Mouse (Mus musculus): ENCODE measurements at regions not wholly inside any gene's neighbourhood (a gene's known extent, or its start where the extent isn't known, plus 50 kb on each side); places are given as distances from the start of the nearest gene placed in this dataset.

- in situ Hi-C loops (cut with MboI): no loop called here
These were observed 320.4 kb downstream of the Synb start for GRCm38 (mm10) chr14:68973636-68974101.

DNA sequence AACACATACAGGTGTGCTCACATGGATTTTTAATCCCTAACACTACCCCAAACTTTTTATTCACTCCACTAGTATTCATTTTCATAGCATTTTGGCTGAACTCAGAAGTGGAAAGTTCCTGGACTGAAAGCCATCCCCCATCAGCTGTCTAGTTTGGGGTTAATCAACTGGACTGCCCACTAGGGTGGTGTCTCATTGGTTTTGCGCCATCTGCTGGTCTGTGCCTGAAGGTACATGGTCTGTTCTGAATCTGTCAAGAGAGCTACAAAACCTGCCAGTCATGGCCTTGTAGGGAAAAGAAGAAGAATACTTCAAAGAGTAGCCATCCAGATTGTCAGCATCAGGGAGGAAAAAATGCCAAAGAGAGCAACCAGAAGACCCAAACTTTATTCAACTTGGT, 327.3 kb downstream of the Synb start:
- in situ Hi-C loops (cut with MboI): loop anchor here (10.0 kb wide), 1 partner anchor 232 kb away; no protein-coding TSS in a partner anchor

DNA sequence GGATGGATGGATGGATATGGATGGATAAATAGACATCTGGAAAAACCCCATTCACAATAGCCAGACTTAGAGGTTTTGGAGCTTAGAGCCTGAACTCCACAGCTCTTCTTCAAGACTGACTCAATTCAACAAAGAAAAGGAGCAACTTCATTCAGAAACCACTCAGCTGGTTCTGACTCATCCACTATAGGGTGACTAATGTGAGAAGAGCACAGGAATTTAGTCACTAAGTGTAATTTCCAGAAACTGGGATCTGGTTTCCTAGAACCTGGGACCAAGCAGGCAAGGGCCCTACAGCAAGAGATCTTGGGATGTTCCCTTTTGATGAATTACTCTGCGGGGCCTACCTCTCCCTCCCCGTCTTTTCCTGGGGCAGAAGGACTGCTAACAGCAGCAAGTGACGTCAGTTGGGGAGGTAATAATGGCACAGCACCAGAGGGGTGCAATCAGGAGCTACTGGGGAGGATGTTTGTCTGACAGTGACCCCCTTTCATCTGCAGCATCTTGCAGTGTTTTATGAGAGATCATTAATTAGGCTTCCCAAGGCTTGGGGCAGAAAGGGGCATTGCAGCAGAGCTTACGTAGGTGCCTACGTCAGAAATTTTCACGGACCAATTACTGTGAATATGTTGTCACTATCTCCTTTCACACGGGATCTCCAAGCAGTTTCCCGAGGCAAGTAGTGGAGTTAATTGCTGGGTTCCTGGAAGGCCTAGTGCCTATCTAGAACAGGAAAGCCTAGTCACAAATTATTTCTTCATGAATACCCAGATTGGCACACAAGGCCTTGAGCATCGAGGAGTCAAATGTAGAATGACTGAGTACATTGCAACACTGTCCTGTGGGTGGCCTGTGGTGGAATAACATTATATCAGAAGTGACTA, 339.3 kb downstream of the Synb start:
- in situ Hi-C loops (cut with MboI): no loop called here

DNA sequence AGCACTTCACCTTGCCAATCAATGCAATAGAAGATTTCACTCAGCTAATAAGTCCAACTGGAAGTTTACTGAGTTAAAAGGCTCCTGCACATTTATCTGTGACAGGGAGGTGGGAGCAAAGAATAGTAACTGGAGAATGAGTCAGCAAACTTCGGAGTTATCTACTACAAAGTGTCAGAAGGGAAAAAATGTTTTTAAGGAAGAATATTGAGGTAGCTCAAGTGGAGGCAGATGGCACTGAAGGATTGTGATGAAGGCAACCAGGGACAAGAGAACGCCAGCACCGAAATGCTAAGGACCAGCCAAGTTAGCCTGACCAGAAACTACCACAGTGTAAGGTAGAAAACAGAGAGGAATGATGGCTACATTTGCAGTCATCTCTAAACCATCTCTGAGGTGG, 348.2 kb downstream of the Synb start:
- in situ Hi-C loops (cut with MboI): no loop called here

DNA sequence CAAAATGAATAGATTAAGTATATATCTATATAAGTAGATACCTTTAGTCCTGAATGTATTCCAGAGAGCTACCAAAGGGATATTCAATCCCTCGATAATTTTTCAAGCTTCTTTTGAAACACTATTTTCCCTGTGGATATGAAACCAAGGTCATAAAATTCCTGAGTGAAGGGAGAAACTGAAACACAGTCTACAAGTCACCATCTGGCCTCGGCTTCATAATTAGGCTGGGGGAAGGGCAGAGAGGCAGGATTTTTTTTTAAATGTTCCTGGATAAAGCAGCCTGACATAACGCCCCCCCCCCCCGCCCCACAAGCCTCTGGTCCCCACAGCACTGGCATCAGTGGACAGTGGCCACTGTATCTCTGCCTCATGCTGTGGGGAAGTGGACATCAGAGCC, 348.7 kb downstream of the Synb start:
- in situ Hi-C loops (cut with MboI): no loop called here

- in situ Hi-C loops (cut with MboI): no loop called here
These were observed 352.3 kb downstream of the Synb start for GRCm38 (mm10) chr14:68941759-68942158.

DNA sequence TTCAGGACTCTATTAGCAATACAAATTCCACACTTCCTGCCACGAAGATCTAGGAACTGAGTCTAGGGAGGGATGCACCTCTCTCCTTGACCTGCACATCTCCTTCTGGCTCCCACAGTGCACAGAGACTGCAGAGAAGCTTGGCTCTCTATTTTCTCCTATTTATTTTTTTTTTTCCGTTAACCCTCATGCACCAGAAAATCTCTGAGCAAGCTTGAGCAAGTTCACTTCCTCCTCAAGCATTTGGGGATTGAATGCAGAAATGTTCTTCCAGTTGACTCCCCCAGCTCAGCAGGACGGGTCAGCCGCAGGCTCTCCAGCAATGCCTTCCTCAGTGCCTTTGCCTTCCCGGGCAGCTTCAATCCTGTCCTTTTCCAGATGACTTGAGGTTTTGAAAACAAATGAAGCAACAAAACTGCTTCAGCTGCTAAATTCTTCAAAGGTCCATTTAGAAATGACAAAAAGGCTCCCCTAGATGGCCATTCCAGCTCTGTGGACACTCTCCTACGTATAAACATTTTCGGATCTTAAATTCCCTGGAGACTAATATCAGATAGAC, 352.9 kb downstream of the Synb start:
- in situ Hi-C loops (cut with MboI): no loop called here

- in situ Hi-C loops (cut with MboI): no loop called here
These were observed 358.8 kb downstream of the Synb start for GRCm38 (mm10) chr14:68935303-68935662.

- in situ Hi-C loops (cut with MboI): no loop called here
These were observed 359.3 kb downstream of the Synb start for GRCm38 (mm10) chr14:68934611-68935302.

DNA sequence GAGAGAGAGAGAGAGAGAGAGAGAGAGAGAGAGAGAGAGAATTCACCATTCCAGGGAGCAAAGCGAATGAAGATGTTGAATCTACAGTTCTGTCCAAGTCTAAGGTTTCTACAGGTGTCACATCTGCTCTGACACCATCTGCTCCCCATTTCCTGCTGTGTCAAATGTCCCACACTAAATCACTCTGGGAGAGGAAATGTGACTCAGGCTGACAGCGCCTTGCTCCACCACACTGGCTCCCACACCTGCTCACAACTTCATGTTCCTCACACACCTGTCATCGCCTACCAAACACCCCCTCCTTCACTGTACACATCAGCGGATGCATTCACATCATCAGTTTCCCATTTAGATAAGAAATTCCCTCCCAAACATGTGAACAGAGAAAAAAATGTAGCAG, 366.3 kb downstream of the Synb start:
- in situ Hi-C loops (cut with MboI): no loop called here

- in situ Hi-C loops (cut with MboI): no loop called here
These were observed 371.0 kb downstream of the Synb start for GRCm38 (mm10) chr14:68923054-68923453.

DNA sequence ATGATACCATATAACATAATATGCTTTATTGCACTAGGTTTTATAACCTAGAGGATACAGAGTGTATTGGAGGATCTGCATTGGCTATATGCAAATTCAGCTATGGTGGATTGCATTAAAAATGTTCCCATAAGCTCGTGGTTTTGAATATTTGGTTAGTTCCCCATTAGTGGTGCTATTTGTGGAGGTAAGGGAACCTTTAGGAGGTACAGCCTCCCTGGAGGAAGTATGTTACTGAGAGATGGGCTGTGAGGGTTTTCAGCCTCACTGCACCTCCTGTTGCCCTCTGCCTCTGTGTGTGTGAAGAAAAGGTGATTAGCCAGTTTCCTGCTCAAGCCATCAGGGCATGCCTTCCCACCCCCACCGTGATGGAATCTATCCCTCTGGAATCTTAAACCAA, 372.1 kb downstream of the Synb start:
- in situ Hi-C loops (cut with MboI): no loop called here

- in situ Hi-C loops (cut with MboI): no loop called here
These were observed 375.5 kb downstream of the Synb start for GRCm38 (mm10) chr14:68918526-68919045.

GRCm38 (mm10) chr14:68899921-68900320, 394.2 kb downstream of the Synb start:
- in situ Hi-C loops (cut with MboI): no loop called here

GRCm38 (mm10) chr14:68877171-68877570, 416.9 kb downstream of the Synb start:
- in situ Hi-C loops (cut with MboI): no loop called here

- in situ Hi-C loops (cut with MboI): no loop called here
These were observed 433.0 kb downstream of the Synb start for GRCm38 (mm10) chr14:68861071-68861470.

GRCm38 (mm10) chr14:68857948-68858347, 436.2 kb downstream of the Synb start:
- in situ Hi-C loops (cut with MboI): no loop called here

- in situ Hi-C loops (cut with MboI): no loop called here
These were observed 445.6 kb downstream of the Synb start for GRCm38 (mm10) chr14:68848506-68848905.

DNA sequence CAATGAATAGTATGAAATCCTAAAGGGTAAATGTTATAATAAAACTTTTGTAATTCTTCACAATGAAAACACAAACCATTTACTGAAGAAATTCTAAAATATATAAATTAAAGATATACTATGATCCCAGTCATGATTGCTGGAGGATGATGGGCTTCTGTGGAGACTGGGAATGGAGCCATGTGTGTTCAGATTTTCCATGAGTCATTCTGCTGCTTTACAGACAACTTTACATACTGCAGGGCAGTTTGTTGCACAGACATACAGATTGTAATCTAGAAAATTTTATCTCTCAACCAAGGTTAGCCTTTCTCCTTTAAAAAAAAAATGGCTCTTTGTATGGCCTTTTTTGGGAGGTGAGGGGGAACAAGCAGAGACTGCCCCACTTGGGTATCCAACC, 446.5 kb downstream of the Synb start:
- in situ Hi-C loops (cut with MboI): no loop called here

DNA sequence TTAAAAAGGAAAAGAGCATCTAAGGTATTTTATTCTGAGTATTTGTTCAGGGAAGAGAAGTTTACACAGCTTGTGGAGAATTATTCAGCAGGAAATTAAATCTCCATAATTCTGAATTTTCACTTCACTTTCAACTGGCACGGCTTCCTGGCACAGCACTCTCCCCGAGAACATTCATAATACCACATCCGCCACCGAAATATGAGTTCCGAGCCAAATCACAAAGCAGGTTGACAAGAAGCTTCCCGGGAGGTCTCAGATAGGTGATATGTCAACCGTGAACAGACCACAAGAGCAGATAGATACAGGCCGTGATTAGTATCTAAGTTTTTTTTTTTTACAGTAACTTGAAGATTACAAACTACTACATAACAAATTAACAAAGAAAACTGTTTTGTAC, 473.9 kb downstream of the Synb start:
- in situ Hi-C loops (cut with MboI): no loop called here

DNA sequence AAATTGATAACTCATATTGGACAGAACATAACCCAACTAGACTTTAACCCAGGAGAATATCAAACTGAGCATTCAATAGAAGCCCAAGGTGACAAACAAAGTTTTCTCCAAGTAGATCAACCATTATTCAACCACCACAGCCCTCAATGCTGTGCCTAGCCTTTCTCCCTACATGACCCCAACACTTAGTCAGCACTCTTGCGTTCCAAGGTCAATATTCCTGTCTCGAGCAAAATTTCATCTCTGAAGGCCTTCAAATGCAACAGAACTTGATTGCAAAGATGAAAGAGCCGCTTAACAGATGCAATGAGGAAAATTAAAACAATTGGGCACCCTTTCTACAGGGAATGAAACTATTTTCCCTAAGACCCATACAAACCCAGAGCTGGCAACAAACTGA, 485.1 kb downstream of the Synb start:
- in situ Hi-C loops (cut with MboI): no loop called here

- in situ Hi-C loops (cut with MboI): no loop called here
These were observed 486.2 kb downstream of the Synb start for GRCm38 (mm10) chr14:68807918-68808317.

- in situ Hi-C loops (cut with MboI): no loop called here
These were observed 487.5 kb downstream of the Synb start for GRCm38 (mm10) chr14:68806646-68807045.
